Mouse (Mus musculus) mature B cell (primary cell): ENCODE results near the gene Gpr141.
"Not testable (repeated sequence)": the region's sequence is repeated elsewhere in the genome, so short reads cannot be mapped to it uniquely, and the experiment has no call there.

ENCODE experiments used
- in situ Hi-C: fragments of 300-500 bp; cut with MboI; formaldehyde crosslinking; loops from 2 replicates; pipeline ENCODE4 v1.14.3; 2019

Gene Gpr141

GRCm38 (mm10) chr13:19824071-19824470, at the start of gene Gpr141:
Gene Gpr141 (minus strand): TSS chr13:19824257.
- in situ Hi-C loops = no loop called here

GRCm38 (mm10) chr13:19864241-19864640, 40.2 kb upstream of the Gpr141 start:
- in situ Hi-C loops = no loop called here

- in situ Hi-C loops = no loop called here
Measured at GRCm38 (mm10) chr13:19854629-19855333, 30.7 kb upstream of the Gpr141 start.

GRCm38 (mm10) chr13:19854049-19854448, 30.0 kb upstream of the Gpr141 start:
- in situ Hi-C loops = no loop called here

- in situ Hi-C loops = no loop called here
Measured at GRCm38 (mm10) chr13:19843448-19843847, 19.4 kb upstream of the Gpr141 start.

GRCm38 (mm10) chr13:19842707-19843106, 18.6 kb upstream of the Gpr141 start:
- in situ Hi-C loops = no loop called here

- in situ Hi-C loops = no loop called here
Measured at GRCm38 (mm10) chr13:19841615-19842014, 17.6 kb upstream of the Gpr141 start.

GRCm38 (mm10) chr13:19840206-19840605, 16.1 kb upstream of the Gpr141 start:
- in situ Hi-C loops = no loop called here

- in situ Hi-C loops = no loop called here
Measured at GRCm38 (mm10) chr13:19830560-19830959, 6.5 kb upstream of the Gpr141 start.

- in situ Hi-C loops = no loop called here
Measured at GRCm38 (mm10) chr13:19828095-19828494, 4.0 kb upstream of the Gpr141 start.

GRCm38 (mm10) chr13:19821639-19822038, 2.4 kb downstream of the Gpr141 start:
- in situ Hi-C loops = no loop called here

- in situ Hi-C loops = no loop called here
Measured at GRCm38 (mm10) chr13:19819926-19820325, 4.1 kb downstream of the Gpr141 start.

- in situ Hi-C loops = no loop called here
Measured at GRCm38 (mm10) chr13:19819243-19819642, 4.8 kb downstream of the Gpr141 start.

- in situ Hi-C loops = no loop called here
Measured at GRCm38 (mm10) chr13:19794942-19795341, 29.1 kb downstream of the Gpr141 start.

GRCm38 (mm10) chr13:19794486-19794885, 29.6 kb downstream of the Gpr141 start:
- in situ Hi-C loops = no loop called here

GRCm38 (mm10) chr13:19793761-19794160, 30.3 kb downstream of the Gpr141 start:
- in situ Hi-C loops = no loop called here

- in situ Hi-C loops = not testable (repeated sequence)
Measured at GRCm38 (mm10) chr13:19787946-19788345, 36.1 kb downstream of the Gpr141 start.

GRCm38 (mm10) chr13:19770163-19770562, 53.9 kb downstream of the Gpr141 start:
- in situ Hi-C loops = no loop called here

GRCm38 (mm10) chr13:19767202-19767601, 56.9 kb downstream of the Gpr141 start:
- in situ Hi-C loops = no loop called here

GRCm38 (mm10) chr13:19764276-19764675, 59.8 kb downstream of the Gpr141 start:
- in situ Hi-C loops = no loop called here

GRCm38 (mm10) chr13:19763211-19763610, 60.8 kb downstream of the Gpr141 start:
- in situ Hi-C loops = no loop called here

- in situ Hi-C loops = no loop called here
Measured at GRCm38 (mm10) chr13:19745741-19746140, 78.3 kb downstream of the Gpr141 start.

- in situ Hi-C loops = no loop called here
Measured at GRCm38 (mm10) chr13:19744536-19744935, 79.5 kb downstream of the Gpr141 start.

GRCm38 (mm10) chr13:19734597-19734996, 89.5 kb downstream of the Gpr141 start:
- in situ Hi-C loops = no loop called here
